Mouse (Mus musculus): ENCODE results near the gene Mmp20.

Mmp20 gene

DNA sequence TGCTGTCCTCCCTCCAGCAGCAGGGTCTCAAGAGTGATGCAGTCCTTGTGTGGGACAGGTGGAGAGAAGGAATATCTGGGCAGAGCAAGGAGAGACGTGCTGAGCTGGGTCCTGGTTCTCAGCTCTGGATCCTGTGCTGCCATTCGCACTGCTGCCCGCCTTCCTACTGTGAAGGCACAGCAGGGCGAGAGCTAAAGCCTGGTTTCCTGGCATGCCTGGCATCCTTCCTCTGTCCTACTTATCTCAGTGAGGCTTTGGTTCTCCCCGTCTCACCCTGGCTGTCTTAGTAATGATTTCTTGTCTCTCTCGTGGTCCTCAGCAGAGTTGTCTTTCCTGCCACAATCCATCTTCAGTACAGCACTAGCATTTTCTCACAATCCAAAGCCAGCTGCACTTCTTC lies 61.8 kb downstream of the Mmp20 start:
- in situ Hi-C loops (cut with MboI, MseI) = no loop called here

- in situ Hi-C loops (cut with MboI, MseI) = no loop called here
Observed at GRCm38 (mm10) chr9:7691790-7692189, 63.8 kb downstream of the Mmp20 start, which contains the start of gene Mmp7. Gene Mmp7, plus strand, starts transcription at chr9:7692090.

GRCm38 (mm10) chr9:7693961-7694360 lies 65.9 kb downstream of the Mmp20 start:
- in situ Hi-C loops (cut with MboI, MseI) = no loop called here

DNA sequence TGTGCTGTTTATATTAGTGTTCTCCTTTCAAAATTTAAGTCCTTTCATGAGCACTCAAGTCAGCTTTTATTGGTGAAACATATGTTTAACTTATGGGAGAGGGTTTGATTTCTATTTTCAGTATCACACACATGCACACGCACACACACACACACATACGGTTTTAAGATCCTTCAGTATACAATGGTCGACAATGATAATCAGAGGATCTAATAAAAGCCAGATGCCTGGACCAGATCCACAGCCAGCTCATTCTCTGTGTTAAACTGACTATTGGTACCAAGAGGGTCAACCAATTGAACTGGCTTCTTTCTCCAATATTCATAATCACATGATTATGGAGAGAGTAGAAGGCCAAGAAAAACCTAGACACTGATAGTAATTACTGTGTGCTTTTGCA lies 67.6 kb downstream of the Mmp20 start:
- in situ Hi-C loops (cut with MboI, MseI) = no loop called here

DNA sequence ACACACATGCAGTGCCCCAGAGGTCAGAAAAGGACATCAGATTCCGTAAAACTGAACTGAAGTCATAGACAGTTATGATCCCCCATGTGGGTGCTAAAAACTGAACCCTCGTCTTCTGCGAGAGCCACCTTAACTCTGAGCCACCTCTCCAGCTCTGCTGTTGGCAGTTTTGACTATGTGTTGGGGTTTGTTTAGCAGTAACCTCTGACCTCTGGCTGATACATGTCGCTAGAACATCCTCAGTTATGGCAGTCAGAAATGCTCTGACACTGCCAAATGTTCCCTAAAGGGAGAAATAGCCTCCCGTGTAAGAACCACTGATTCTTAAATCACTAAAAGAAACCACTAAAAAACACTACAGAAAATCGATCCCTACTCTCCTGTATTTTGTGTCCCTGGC lies 80.7 kb downstream of the Mmp20 start:
- in situ Hi-C loops (cut with MboI, MseI) = loop anchor here in 1 of 2 experiments (5.0 kb wide), 1 partner anchor 86 kb away; no protein-coding TSS in a partner anchor

- in situ Hi-C loops (cut with MboI, MseI) = loop anchor here (5.0 kb wide), 1 partner anchor 186 kb away; no protein-coding TSS in a partner anchor
Observed at GRCm38 (mm10) chr9:7711196-7711595, 83.2 kb downstream of the Mmp20 start.

GRCm38 (mm10) chr9:7714062-7714907 lies 86.3 kb downstream of the Mmp20 start:
- in situ Hi-C loops (cut with MboI, MseI) = loop anchor here (5.0 kb wide), 1 partner anchor 183 kb away; no protein-coding TSS in a partner anchor

- in situ Hi-C loops (cut with MboI, MseI) = loop anchor here (5.0 kb wide), 1 partner anchor 182 kb away; no protein-coding TSS in a partner anchor
Observed at GRCm38 (mm10) chr9:7714908-7715175, 86.8 kb downstream of the Mmp20 start.

GRCm38 (mm10) chr9:7721543-7721942 lies 93.5 kb downstream of the Mmp20 start:
- in situ Hi-C loops (cut with MboI, MseI) = no loop called here

Measured in T-helper 17 cell (primary cell).